Mouse (Mus musculus) adrenal gland, adult 18-20 months (tissue): ENCODE data around the gene Adcy5. TPM values are rescaled to one million over a fixed set of nuclear protein-coding genes. Genes with fewer than 3 reads are reported as not detected.

Experiments
- DNase-seq, 2 experiments: peaks; one replicate each; pipeline ENCODE4 v3.0.0; 2021 to 2022; ENCODE audit warnings: low spot score in 2 of 2
- total RNA-seq, 2 experiments: library from RNA; stranded (reverse); gene quantifications; 1 replicate in 1 of 2; 2 replicates in 1 of 2; pipeline ENCODE4 v1.2.3; 2021

Gene Adcy5
- total RNA-seq, 2 experiments from 2014 or later = 8.9 to 18.3 TPM

DNA sequence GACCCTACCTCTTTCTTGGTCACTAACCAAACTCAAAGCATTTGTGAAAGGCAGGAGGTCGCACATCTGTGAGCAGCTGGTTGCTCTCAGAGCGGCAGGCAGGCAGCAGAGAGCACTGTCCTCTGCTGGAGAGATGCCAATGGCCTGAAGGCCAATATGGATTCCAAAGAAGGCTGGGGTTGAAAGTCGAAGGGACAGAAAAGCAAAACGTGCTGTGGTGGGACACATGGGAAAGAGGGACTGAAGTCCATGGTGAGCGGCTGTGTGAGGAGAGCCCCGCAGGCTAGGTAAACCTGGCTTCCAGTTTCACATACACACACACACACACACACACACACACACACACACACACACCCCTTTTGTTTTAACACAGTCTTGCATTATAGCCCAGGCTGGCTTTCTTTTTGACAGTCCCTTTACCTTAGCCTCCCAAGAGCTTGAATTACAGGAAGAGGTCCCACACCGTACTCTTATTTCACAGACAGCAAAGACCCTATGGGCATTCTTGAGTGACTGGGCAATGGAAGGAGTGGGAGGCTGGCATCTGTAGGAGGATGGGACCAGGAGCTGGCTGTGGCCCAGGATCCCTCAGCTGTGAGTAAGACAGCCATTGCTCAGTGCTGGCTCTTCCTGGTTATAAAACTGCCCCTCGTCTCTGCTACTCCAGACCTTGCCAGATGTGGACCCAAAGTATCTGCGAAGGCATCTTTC is 45.9 kb downstream of the Adcy5 start:
- DNase-seq = no peak

DNA sequence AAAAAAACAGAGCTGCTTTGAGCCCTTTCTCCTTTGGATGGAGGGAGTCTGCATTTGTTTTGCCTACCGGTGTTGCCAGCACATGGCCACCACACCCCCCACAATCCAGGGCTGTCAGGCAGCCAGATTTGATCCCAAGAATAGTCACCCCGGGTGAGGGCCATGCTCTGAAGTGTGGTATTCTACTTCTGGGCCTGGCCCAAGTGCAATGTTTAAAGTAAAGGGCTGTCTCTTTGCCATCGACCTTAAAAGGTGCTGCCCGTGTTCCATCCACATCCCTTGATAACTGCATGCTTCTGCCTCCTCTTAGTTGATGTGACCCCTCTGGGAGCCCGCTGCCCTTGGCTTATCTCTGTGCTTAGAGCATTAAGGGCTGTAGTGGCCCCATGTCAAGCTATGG is 46.6 kb downstream of the Adcy5 start:
- no peak for DNase-seq

DNA sequence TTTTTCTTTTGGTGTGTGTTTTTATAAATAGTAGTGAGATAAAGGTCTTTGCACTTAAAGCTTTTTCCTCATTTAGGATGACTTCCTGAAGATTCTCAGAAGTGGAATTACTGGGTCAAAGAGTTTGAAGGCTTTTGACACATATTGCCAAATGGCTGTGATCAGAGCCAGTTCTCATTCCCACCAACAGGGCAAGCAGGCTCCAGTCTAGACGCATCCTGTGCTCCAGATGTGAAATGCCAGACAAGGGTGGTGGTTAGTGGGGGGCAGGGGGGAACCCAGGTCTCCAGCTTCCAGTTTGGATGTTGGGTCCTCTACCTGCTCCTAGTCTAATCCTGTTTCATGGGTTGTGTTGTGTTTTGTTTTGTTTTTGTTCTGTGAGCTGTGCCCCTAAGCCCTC is 48.8 kb downstream of the Adcy5 start:
- no peak for DNase-seq

DNA sequence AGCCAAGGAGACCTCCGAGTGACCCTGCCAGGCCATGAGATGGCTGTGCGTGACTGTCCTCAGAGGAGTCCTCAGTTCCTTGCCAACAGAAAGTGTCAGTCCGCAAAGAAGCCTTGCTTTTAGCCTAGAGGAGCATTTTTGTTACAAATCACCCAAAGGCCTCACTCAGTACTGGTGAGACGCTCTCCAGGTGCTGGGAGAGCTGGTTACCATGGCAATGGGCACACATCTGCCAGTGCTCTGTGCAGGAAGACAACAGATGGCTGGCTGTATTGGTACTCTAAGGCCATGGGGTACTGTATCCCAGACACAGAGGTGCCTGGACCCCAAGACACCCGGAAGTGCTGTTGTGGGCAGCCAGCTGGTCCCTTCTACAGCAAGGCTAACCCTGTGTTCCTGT is 51.0 kb downstream of the Adcy5 start:
- no peak for DNase-seq

DNA sequence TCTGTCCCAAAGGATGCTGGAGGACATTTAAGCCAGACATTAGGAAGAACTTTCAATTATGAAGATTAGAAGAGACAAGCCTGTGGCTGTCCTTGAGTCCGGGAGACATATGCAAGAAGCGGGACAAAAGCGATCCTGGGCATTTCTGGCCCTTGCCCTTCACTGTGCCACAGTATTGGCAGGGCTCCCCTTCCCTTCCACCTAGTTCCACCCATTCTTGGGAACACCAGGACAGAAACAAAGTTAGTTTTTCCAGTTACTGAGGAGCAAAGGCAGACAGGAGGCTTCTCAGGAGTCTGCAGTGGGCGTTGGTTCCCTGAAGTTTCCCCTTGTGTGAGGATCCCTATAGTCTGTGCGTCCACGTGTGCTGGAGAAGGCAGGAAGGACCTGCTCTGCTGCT is 51.7 kb downstream of the Adcy5 start:
- DNase-seq = no peak

DNA sequence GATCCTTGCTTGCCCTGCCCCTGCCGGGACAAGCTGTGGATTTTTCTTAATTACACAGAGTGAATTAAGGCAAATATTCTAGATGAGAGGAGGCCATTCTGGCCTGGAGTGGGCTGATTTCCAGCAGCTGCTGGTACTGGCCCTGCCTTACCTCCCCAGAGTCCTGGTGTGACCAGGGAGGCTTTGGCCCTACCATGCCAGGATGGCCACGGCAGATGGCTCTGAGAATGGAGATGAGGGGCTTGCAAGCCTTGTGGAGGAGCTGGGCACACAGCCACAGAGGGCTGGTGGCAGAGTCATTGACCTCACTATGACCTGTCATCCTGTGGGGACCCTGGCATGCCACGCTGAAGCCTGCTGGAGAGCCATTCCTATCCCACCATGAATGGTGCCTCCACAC is 54.1 kb downstream of the Adcy5 start:
- no peak for DNase-seq

DNA sequence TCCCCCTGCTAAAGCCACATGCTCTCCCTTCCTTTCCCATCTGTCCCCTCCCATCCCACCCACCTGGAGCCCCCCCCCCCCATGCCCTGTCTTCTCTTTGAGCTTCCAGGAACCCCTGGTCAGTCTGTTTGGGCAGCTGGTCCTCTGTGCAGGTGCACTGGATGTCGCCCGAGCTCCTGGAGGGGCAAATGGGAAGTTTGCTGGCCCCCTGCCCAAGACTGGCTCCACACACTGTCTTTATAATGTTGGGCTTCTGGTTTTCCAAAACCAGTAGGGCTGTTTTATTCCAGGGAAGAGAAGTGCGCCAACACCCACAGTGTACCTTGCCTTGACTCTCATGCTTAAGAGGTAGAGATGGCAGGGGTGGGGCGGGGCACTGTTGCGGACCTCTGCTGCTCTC is 55.1 kb downstream of the Adcy5 start:
- DNase-seq = no peak

DNA sequence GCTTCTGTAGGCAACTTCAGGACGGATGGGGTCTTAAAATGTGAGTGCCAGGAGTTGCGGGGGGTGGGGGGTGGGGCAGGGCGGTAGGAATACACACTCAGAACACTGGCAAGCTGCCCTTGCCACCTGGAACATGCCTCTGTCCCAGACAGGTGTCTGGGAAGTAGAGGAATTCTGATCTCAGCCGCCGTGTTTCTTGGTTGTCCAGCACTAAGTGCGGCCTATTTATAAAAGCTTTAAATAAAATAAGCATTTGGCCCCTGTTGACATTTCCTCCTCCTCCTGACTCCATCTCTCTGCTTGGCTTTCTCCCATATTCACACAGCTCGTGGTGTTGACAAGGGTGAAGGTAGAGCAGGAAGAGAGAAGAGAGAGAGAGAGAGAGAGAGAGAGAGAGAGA is 60.4 kb downstream of the Adcy5 start:
- no peak for DNase-seq

DNA sequence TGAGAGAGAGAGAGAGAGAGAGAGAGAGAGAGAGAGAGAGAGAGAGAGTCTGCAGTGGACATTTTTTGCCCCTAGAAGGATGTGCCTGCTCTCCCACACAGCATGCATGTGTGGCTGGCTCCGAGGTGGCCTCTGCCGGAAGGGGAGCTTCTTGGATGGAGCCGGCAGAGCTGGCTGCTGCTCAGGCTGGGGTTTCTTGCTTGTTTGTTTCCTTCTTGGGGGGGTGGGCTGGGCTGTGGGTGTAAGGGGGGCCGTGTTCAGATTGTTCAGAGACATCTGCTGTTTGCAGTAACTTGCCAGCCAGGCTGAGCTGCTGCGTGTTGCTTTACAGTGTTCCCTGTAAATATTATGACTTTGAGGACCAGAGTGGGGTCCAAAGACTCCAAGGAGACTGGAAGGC is 60.8 kb downstream of the Adcy5 start:
- no peak for DNase-seq

DNA sequence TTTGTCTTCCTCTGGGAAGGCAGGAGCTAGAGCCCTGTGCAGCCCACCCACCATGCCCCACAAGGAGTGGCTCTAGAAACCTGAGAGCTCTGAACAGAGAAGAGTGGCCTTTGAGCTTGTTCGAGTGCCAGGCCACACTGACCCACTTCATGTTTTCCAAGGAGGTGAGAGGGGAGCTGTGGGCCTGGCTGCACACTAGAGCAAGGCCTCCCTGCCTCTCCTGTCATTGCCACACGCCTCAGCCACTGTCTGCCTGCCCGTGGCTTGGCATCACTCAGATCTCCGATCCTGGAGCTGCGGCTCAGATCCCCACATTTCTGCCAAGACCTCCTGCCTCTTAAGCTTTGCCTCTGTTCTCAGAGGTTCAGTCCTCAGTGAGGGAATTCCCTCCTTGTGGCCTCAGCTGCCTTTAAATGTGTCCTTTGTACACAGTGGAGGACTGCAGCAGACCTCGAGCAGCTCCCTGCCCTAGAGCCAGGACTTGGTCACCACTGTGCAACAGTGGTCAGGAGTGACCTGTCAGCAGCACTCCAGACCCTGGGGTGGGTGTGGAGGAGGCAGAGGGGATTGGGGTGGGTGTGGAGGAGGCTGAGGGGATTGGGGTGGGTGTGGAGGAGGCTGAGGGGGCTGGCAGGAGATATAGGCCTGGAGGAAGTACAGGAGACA is 62.3 kb downstream of the Adcy5 start:
- DNase-seq = no peak

DNA sequence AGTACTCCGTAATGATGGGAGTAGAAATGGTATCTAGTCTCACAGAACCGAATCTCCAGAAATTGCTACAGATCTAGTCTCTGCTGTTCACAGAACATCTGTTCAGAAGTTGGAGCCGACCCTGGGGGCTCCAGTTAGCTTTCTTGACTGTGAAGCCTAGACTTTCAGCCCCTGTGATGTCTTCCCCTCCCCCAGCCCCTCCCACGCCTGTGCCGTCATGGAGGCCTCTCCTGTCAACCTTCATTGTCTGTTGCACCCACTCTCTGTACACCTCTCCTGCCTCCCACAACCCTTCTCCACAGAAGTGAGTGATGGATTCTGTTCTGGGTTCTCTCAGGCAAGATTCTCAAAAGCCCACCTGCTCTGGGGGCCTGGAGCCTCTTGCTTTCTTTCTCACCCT is 65.7 kb downstream of the Adcy5 start:
- no peak for DNase-seq

DNA sequence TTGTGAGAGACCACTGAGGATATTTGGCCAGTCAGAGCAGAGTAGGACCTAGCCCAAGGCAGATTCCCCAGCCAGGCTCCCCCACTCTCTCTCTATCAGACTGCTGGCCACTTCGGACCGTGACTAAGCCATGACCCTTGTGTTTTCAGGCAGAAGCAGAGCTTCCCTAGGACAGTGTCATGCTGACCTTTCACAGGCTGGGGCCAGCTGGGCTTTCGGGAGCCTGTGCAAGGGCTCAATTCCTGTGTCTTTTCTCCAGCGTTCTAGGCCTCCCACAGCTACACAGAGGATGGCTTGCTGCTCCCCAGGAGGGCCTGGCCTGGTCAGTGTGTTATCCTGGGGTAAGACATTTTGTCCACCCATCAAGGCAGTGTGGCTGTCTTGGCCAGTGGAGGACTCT is 66.9 kb downstream of the Adcy5 start:
- no peak for DNase-seq

DNA sequence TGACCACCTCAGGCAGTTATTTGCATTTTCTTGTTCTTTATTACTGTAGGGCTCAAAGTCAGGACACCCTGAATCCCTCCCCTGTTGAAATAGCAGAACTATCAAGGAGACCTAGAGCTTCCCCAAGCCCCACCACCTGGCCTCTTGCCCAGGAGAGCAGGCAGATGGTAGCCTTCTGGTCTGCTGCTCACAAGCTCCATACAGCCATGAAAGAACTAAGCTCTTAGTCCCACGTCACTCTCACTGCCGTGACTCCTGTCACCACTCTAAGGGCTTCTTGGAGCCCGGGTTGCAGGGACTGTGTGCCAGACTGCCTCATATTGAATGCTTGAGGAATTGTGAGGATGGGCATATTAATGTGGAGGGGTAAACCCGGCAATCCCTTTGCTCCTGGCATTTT is 69.3 kb downstream of the Adcy5 start:
- DNase-seq = no peak

DNA sequence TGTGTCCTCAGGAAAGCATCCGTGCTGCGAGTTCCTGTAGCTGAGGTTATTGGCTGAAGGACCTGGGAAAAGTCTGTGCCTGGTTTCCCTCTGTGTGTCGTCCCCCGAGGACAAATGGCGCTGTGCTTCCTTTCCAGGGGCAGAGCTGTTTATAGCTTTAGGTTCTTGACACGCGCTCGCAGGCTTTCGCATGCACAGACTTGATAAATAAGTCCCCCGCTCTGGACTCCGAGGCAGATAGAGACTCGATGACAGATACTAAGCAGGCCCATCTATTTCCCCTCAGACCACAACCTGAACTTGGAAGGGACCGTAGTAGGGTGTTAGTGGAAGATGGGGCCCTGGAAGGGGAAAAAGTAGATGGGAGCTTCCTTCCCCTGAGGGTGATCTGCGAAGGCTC is 70.0 kb downstream of the Adcy5 start:
- DNase-seq = no peak

DNA sequence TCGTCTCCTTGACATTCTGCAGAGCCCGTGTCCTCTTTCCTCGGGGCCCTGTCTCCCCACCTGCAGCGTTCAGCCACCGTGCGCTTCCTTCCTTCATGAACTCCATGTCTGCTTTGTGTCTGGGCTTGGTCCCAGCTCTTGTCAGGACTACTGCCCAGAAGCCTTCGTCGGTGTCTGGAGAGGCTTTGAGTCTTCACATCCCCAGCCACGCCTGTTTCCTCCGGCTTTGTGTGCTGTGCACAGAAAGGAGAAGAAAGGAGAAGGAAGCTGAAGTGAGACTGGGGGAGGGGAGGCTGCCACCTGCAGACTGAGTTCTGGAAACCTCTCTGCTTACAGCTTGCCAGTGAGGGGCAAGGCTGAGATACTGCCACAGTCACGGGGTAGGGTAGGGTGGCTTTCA is 74.9 kb downstream of the Adcy5 start:
- DNase-seq = no peak

DNA sequence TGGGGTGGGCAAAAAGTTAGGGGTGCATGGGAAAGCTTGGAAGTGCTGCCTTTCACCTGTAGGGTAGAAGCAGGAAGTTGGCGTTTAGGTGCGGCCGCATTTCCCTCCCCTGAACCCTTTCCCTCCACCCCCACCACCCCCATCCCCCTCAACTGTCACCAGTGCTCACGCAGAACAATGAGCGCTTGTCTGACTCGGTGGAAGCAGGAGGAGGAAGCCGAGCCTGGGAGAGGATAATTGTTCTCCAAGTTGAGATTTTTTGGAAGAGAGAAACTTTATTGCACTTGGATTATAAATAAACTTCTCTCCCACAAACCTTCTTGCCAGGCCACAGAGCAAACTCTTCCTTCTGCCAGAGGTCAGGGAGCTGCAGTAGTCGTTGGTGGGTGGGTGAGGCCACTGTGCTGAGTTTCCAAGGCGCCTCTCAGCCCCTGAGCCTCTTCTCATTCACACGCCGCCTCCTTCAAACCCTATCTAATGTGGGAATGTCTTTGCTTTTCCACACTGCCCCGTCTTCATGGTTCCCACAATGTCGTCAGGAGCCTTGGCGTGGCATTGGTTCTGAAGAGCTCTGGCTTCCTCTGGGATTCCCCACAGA is 77.6 kb downstream of the Adcy5 start:
- no peak for DNase-seq

DNA sequence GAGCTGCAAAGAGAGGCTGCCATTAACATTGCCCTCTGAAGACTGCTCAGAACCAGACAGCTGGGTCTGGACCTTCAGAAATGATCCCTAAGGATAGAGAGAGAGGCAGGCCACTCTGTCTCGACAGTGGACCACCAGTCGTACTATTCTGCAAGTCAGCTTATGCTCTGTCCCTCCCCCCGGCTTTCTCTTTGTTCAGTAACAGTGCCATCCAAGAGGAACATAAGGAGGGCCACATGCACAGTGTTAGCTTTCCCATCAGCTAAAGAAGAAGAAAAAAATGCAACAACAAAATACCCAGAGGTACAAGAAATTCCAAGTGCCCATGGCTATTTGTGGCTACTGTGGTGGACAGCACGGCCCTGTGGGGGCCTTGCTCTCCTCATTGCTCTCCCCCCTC is 78.7 kb downstream of the Adcy5 start:
- DNase-seq = no peak

DNA sequence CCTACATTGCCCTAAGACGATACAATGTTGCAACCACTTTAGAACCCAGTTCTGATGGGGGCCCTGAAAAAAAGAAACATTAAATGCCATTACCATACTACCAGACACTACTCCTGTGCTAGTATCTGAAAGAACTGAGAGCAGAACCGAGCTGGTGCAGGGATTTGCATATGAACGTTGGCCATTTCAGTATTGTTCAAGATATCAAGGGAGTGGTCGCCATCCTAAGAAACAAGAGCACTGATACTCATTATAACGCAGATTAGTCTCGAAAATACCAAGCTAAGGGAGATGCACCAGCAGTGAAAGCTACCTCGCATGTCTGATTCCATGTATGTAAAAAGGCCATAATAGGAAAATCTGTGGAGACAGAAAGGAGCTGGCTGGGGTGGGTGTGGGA is 82.4 kb downstream of the Adcy5 start:
- DNase-seq = no peak

DNA sequence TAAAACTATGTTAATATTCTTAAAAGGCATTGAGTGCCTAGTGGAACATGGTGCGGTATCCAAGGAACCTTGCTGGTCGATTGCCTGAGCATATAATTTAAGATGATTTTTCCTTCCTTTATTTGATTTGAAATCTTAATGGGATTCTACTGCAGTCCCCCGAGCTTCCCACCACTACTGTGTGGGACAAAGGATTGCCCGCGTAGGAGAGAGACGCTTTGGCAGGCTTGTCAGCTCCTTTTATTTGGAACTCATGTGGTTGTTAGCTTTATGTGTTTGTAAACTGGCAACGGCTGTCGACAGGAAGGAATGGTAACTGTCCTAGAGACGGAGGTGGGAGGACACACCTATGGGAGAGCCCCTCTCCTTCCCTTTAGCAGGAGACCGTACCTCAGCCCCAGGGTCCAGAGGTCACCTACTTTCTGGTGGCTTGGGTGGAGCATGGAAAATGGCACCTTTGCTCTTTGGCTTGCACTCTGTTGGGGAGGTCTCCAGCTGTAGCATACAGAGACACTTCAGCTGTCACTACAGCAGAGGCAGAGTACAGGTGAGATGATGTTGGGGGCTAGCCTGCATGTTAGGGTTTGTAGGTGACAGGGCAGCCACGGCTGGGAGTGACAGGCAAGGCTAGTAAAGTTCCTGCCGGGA is 84.8 kb downstream of the Adcy5 start:
- no peak for DNase-seq

DNA sequence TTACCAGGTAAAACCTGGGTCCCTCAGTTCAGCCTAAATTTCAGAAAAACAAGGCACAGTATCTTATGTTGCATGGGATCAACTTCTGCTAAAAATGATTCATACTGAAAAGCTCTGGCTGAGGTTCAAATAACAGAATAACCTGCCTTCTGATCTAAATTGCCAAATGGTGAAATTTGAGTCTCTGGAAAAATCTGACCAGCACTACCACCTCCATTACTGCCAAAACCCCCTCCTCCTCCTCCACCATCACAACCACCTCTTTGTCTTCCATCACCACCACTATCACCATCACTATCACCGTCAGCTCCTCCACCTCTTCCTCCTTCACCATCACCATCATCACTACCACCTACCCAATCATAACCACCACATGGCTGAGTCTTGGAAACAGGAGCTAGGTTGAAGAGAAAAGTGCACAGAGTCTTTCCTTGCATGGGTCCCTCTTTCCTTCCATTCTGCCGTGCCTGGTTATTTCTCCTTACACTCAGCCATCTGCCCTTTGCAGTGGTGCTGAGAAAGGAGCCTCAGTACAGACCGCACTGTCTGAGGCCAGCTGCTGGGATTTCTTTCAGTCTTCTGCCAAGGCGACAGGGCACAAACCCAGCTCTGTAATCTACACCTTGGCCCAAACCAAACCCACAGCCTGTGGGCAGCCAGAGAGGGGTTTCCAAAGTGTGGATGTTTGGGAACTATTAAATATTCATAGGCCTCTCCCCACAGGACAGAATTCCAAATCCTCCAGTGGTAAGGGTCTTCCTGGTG is 85.5 kb downstream of the Adcy5 start:
- DNase-seq = no peak

DNA sequence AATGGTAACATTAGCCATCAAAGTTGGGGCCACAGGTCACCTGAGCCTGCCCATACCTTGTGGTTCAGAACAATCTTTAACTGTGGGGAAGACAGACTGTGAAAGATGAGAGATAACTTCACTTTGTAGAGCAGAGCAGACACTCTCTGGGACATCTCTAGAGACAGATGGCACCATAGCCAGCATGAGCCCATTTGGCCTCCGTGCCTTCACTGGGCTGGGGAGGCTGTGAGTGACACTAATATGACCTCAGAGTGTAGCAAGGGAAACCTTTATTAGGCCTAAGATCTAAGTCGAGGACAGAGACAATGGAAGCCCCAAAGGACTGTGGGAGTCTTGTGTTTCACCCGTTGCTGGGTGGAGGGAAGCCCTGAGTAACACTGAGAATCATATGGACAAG is 92.7 kb downstream of the Adcy5 start:
- no peak for DNase-seq

DNA sequence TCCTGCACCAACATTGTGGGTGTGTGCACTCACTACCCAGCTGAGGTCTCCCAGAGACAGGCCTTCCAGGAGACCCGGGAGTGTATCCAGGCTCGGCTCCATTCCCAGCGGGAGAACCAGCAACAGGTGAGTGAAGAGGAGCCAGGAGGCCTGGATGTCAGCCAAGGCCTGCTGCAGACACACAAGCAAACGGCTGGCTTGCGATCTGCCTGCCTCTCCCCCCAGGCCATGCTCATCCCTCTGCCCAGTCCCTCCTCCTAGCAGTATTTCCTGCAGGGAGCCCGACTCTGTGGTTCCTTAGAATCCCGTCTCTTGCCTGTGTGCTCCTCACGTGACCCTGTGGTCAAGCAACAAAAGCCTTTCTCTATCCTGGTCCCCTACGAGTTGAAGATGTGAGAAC is 94.1 kb downstream of the Adcy5 start:
- DNase-seq = no peak
